Mouse (Mus musculus): ENCODE measurements at regions not wholly inside any gene's neighbourhood (a gene's known extent, or its start where the extent isn't known, plus 50 kb on each side); places are given as distances from the start of the nearest gene placed in this dataset.

DNA sequence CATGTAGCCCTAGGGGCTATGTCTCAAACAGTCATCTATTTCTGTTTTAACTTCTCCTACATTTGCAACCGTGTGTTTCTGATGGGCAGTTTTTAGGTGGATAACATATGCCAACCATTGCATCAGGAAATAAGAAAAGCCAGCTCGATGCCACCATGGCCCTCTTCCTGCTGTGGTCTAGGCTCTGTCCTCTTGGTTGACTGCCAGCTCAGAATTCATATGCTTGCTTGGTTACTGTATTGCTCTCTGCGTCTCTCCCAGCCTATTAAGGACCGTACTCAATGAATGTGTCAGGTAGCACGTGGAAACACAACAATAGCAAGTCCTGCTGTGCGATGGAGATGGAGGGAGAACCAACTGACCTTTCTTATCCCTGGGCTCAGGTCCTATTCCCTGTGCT lies 174.4 kb upstream of the 9630041A04Rik start:
- TF ChIP-seq EP300 (IDR thresholded peaks at IDR 0.05; ENCODE audit: low read depth) = no peak
- no peak for TF ChIP-seq CTCF (IDR thresholded peaks at IDR 0.05; ENCODE audit: low read depth)

Measured in liver, embryonic 14.5 days (tissue).